Mouse (Mus musculus): ENCODE results near the gene Tnnt3. TPM values are rescaled to one million over a fixed set of nuclear protein-coding genes. Genes with fewer than 3 reads are reported as not detected.

Tnnt3 gene
- polyA plus RNA-seq, 1 experiment from 2014 or later, result 1.5 TPM

DNA sequence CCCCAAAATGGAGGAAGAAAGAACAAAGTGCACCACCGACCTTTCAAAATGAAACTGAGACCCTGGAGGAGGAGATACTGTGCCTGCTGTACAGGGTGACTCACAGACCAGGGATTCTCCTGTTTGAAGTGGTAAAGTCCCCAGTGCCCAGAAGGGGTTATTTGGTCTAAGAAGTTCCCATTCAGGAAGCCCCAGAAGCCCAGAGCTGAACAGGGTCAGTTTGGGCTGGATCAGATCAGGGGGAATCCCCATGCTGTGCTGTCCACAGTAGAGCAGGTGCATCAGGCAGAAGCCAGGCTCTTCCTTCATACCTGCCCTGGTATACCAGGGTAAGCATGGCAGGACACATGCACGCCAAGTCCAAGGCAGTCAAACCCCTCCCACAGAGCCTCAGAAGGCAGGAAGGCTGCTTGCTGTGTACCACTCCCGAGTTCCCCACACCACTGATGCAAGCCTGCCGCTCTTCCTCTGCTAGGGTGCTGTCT, 36.0 kb upstream of the Tnnt3 start:
- Histone ChIP-seq H3K4me2 (replicated peaks; ENCODE audit: low read depth, low read length) (no peak overlapping the region), H3K36me3 (ENCODE audit: insufficient read depth, low read length) (no peaks in the 10 kb centered on the region), H3K4me3 (ENCODE audit: low read depth, low read length) (no peak overlapping the region), H3K9me3 (ENCODE audit: low read length) (no peaks in the 10 kb centered on the region), H3K27me3 (replicated peaks; ENCODE audit: insufficient read depth, low read length) (no peaks in the 10 kb centered on the region), H3K9ac (replicated peaks; ENCODE audit: low read depth) (no peak overlapping the region), H3K4me1 (ENCODE audit: insufficient read depth, low read depth, low read length) (peaks cover 7% of the 10 kb centered on the region; the same call in 1 of the 2 replicates), H3K27ac (ENCODE audit: low read length) (no peak overlapping the region)
- 70% methylated on average over 4 of the region's 4 CpGs for WGBS
- ATAC-seq (no peak), DNase-seq (ENCODE audit: low spot score) (no peak)
- TF ChIP-seq CTCF (IDR thresholded peaks at IDR 0.05) (no peak), EP300 (IDR thresholded peaks at IDR 0.05) (no peak)

DNA sequence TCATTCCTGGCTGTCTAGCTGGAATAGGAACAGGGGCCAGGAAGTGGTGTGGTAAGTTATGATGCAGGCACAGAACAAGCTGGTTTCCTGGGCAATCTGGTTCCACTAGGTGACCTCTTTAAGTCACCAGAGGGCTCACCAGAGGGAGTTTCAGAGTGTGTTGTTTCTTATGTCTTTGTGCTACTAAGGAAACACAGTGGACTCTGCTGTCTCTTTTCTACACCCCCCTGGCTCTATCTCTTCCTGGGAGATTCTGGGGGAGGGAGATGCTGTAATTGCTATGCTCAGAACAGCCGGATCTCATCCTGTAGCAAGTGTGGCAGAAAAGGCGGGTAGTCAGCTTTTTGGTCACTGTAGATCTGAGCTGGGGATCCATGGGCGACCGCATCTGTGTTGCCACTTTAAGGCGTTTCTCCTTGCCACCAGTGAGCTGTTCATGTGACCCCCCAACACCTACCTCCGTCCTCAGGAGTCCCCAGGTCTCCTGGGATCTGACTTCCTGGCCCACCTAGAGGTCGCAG, 28.4 kb upstream of the Tnnt3 start:
- Histone ChIP-seq H3K36me3 (ENCODE audit: insufficient read depth, low read length) (no peaks in the 10 kb centered on the region), H3K4me1 (ENCODE audit: insufficient read depth, low read depth, low read length) (0 out of 2 replicates have a peak, but pooled peaks cover 4% of the 10 kb centered on the region), H3K4me2 (replicated peaks; ENCODE audit: low read depth, low read length) (no peak overlapping the region), H3K9me3 (ENCODE audit: low read length) (no peaks in the 10 kb centered on the region), H3K4me3 (ENCODE audit: low read depth, low read length) (no peak overlapping the region), H3K9ac (replicated peaks; ENCODE audit: low read depth) (no peak overlapping the region), H3K27me3 (replicated peaks; ENCODE audit: insufficient read depth, low read length) (no peaks in the 10 kb centered on the region), H3K27ac (ENCODE audit: low read length) (peak overlapping the region; percentile 82)
- peak; percentile 89 for DNase-seq (ENCODE audit: low spot score)
- TF ChIP-seq EP300 (IDR thresholded peaks at IDR 0.05) (no peak), CTCF (IDR thresholded peaks at IDR 0.05) (peak; percentile 21; the same call in 1 of the 2 replicates)
- WGBS, result 51% methylated on average over 7 of the region's 7 CpGs
- ATAC-seq, result peak; percentile 60

DNA sequence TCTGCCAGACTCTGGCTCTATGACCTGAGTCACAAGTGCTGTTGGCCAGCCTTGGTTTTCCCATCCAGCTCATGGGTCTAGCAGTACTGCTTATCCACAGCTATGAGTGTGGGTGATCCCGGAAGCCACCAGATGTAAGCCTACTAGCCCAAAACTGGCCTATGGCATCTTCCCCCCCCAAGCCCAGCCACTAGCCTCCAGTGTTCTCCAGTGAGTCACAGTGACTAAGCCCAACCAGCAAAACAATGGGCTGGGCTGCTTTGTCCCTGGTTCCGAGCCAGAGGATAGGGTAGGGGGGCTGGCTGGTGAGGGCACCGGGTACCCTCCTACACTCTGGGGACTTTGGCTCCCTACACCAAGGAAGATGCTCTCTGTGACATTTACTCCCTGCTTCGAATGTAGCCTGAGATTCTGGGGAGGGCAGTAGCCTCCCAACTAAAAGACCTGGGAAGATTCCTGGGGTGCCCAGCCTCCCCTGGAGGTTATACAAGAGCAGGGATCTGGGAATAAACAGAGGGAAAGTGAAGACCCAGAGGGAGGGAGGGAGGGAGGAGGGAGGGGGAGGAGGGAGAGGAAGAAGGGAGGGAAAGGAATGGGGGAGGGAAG, 27.7 kb upstream of the Tnnt3 start:
- 16% methylated on average over 4 of the region's 4 CpGs for WGBS
- Histone ChIP-seq H3K27ac (ENCODE audit: low read length) (peak overlapping the region; percentile 82), H3K36me3 (ENCODE audit: insufficient read depth, low read length) (no peaks in the 10 kb centered on the region), H3K27me3 (replicated peaks; ENCODE audit: insufficient read depth, low read length) (no peaks in the 10 kb centered on the region), H3K9ac (replicated peaks; ENCODE audit: low read depth) (no peak overlapping the region), H3K9me3 (ENCODE audit: low read length) (no peaks in the 10 kb centered on the region), H3K4me3 (ENCODE audit: low read depth, low read length) (no peak overlapping the region), H3K4me2 (replicated peaks; ENCODE audit: low read depth, low read length) (no peak overlapping the region), H3K4me1 (ENCODE audit: insufficient read depth, low read depth, low read length) (0 out of 2 replicates have a peak, but pooled peaks cover 4% of the 10 kb centered on the region)
- DNase-seq (ENCODE audit: low spot score), result peak; percentile 65
- ATAC-seq, result peak; percentile 57
- TF ChIP-seq EP300 (IDR thresholded peaks at IDR 0.05) (no peak), CTCF (IDR thresholded peaks at IDR 0.05) (no peak)

DNA sequence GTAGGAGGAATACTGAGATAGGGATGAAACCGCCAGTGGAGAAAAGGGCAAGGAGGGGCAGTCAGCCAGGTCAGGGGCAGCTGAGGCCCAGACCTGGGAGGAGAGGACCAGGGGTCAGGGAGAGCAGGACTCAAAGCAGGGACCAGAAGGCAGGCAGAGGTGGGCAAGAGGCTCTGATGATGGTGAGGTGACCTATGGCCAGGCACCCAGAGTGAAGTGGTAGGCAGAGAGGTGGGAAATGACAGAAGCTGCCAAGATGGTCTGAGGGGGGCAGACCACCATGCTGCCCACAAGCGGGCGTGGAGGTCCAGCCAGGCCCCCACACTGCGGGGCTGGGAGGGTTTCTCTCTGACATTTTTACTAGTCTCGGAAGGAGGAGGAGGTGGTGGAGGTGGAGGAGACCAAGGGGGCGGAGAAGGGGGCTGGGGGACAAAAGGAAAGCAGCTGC, 27.2 kb upstream of the Tnnt3 start:
- 0 out of 2 replicates have a peak, but pooled peaks cover 4% of the 10 kb centered on the region for H3K4me1 ChIP-seq (ENCODE audit: insufficient read depth, low read depth, low read length)
- no peak for TF ChIP-seq EP300 (IDR thresholded peaks at IDR 0.05)
- TF ChIP-seq CTCF (IDR thresholded peaks at IDR 0.05), result no peak
- no peak overlapping the region for H3K4me3 ChIP-seq (ENCODE audit: low read depth, low read length)
- no peaks in the 10 kb centered on the region for H3K36me3 ChIP-seq (ENCODE audit: insufficient read depth, low read length)
- no peak overlapping the region for H3K27ac ChIP-seq (ENCODE audit: low read length)
- no peaks in the 10 kb centered on the region for H3K9me3 ChIP-seq (ENCODE audit: low read length)
- WGBS, result 55% methylated on average over 5 of the region's 6 CpGs
- no peak overlapping the region for H3K9ac ChIP-seq (replicated peaks; ENCODE audit: low read depth)
- ATAC-seq (no peak), DNase-seq (ENCODE audit: low spot score) (no peak)
- no peaks in the 10 kb centered on the region for H3K27me3 ChIP-seq (replicated peaks; ENCODE audit: insufficient read depth, low read length)
- no peak overlapping the region for H3K4me2 ChIP-seq (replicated peaks; ENCODE audit: low read depth, low read length)

DNA sequence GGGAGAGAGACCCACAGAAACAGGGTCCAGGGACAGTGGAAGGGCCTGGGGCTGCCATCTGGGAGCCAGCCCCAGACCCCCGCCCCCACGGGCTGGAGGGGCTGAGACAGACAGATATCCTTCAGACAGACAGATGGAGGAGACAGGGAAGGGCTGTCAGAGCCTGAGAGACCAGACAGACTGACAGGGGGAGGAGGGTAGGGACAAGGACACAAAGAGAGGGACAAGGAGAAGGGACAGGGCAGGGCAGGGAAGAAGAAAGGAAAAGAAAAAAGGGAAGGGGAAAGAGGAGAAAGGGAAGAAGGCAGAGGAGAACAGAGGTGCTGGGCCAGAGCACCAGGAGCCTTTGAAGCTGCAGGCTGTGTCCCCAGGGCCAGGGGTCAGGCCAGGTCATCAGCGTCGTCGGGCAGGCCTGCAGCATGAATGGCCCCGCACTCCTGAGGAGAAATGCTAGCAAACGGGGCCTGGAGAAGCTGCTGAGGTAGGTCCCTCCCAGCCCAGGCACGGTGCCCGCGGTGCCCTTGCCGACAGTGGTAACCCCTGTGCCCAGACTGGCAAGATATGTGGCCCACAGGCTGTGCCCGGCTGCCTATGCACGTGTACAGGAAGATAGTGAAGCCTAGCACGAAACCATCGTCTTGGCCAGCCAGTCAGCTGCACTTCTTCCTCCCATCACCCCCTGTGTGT, 26.6 kb upstream of the Tnnt3 start:
- H3K9ac ChIP-seq (replicated peaks; ENCODE audit: low read depth), result no peak overlapping the region
- no peaks in the 10 kb centered on the region for H3K27me3 ChIP-seq (replicated peaks; ENCODE audit: insufficient read depth, low read length)
- 0 out of 2 replicates have a peak, but pooled peaks cover 4% of the 10 kb centered on the region for H3K4me1 ChIP-seq (ENCODE audit: insufficient read depth, low read depth, low read length)
- TF ChIP-seq EP300 (IDR thresholded peaks at IDR 0.05), result no peak
- no peaks in the 10 kb centered on the region for H3K36me3 ChIP-seq (ENCODE audit: insufficient read depth, low read length)
- WGBS, result 40% methylated on average over 15 of the region's 15 CpGs
- H3K4me2 ChIP-seq (replicated peaks; ENCODE audit: low read depth, low read length), result no peak overlapping the region
- ATAC-seq, result no peak
- H3K4me3 ChIP-seq (ENCODE audit: low read depth, low read length), result no peak overlapping the region
- peak overlapping the region; percentile 43; the same call in 1 of the 2 replicates for H3K27ac ChIP-seq (ENCODE audit: low read length)
- no peaks in the 10 kb centered on the region for H3K9me3 ChIP-seq (ENCODE audit: low read length)
- no peak for DNase-seq (ENCODE audit: low spot score)

DNA sequence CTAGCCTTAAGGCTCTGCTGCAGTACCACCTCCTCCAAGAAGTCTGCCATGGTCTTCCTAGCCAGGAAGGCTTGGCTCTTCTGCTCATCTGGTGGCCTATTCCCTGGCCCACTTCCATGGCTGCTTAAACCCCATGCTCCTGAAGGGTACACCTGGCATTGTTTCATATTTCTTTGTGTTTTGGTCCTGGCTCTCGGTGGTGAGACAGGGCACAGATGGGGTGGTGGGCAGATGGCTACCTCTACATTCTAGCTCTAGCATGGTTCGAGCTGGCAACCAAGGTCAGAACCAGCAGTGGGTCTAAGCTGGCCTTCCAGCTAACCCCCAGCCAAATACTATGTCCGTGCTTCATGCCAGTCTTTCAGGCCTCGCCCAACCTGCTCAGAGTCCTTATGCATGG, 25.7 kb upstream of the Tnnt3 start:
- no peak for ATAC-seq
- Histone ChIP-seq H3K36me3 (ENCODE audit: insufficient read depth, low read length) (no peaks in the 10 kb centered on the region), H3K9ac (replicated peaks; ENCODE audit: low read depth) (no peak overlapping the region), H3K4me1 (ENCODE audit: insufficient read depth, low read depth, low read length) (0 out of 2 replicates have a peak, but pooled peaks cover 4% of the 10 kb centered on the region), H3K9me3 (ENCODE audit: low read length) (no peaks in the 10 kb centered on the region), H3K4me3 (ENCODE audit: low read depth, low read length) (no peak overlapping the region), H3K27me3 (replicated peaks; ENCODE audit: insufficient read depth, low read length) (no peaks in the 10 kb centered on the region), H3K27ac (ENCODE audit: low read length) (no peak overlapping the region), H3K4me2 (replicated peaks; ENCODE audit: low read depth, low read length) (no peak overlapping the region)
- no peak for TF ChIP-seq CTCF (IDR thresholded peaks at IDR 0.05)
- no peak for TF ChIP-seq EP300 (IDR thresholded peaks at IDR 0.05)
- DNase-seq (ENCODE audit: low spot score), result no peak
- 91% methylated on average over 4 of the region's 4 CpGs for WGBS
